Mouse (Mus musculus): ENCODE measurements around the gene Rnf135.
A peak's percentile ranks its signal among the peaks of the same experiment; 100 is the strongest.
"Not testable (repeated sequence)": the region's sequence is repeated elsewhere in the genome, so short reads cannot be mapped to it uniquely, and the experiment has no call there.

The Rnf135 gene

DNA sequence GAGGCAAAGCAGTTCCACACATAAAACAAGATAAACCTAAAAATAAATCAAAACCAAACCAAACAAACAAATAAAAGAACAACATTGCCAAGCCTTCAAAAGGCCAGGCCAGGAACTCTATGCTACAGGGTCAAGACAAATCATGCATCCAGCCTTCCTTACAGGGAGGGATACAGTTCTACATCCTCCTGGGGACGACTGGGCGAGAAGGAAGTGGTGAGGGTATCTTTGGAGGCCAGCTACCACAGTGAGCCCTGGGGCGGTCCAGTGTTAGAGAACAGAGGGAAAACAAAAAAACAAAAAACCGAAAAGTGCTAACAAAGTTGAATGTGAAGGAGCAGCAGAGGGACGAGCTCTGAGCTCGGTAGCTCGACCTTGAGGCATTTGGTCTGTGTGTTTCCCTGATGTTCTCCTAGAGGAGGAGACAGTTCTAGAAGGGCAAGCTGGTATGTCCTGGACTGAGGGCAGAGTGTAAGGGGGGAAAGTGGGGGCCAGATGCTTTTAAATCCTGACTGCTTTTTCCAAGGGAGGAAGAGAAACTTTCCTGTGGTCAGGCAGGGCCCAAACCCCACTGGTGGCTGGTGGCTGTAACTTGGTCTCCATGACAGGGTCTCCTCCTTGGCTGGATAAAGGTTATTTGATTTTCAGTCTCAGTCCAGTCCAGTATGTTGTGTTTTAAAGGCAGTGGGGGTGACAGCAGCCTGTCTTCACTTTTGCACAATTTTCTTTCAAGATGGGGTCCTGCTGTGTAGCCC lies 20.1 kb upstream of the Rnf135 start:
- DNase-seq, result no peak

- no peak for DNase-seq
Observed at GRCm38 (mm10) chr11:80164224-80164623, 19.4 kb upstream of the Rnf135 start.

GRCm38 (mm10) chr11:80168121-80168520 lies 15.5 kb upstream of the Rnf135 start:
- no peak for DNase-seq

DNA sequence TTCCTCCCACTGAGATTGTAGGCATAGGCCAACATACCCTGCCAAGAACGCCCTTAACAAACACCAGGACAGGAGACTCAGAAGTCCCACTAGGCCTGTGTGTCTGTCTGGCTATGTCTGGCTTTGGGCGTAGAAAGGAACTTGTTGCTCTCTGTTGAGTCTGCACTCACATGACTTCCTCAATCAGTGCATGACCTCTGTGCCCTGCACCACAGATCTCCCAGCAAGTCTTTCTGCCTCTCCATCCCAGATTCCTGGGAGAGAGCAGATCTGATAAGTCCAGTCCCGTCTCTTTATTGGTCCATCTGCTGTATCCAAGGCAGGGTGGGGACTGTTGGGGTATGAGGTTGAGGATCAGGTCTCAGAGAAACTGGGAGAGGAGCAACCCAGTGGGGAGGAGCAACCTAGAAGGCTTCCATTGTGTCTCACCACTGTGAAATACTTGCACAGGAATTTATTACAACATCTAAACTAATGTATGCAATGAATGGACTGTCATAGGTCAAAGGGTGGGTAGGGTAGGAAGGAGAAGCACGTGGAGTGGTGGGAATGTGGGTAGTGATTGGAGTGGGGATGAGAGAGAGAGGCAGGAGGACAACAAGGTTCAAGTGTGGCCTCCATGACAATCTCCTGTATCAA lies 14.9 kb upstream of the Rnf135 start:
- no peak for DNase-seq

DNA sequence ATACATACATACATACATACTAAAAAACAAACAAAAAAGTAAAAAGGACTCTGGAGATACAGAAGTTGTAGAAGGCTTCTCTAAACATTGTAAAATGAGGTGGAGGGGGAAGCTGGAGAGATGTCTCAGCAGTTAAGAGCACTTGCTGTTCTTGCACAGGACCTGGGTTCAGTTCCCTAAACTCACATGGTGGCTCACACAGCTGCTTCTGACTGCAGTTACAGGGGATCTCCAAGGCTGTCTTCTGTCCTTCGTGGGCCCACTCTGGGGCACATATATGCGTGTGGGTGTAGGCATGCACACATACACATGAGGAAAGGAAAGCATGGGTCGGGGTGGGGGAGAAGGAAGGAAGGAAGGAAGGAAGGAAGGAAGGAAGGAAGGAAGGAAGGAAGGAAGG lies 14.0 kb upstream of the Rnf135 start:
- no peak for DNase-seq

DNA sequence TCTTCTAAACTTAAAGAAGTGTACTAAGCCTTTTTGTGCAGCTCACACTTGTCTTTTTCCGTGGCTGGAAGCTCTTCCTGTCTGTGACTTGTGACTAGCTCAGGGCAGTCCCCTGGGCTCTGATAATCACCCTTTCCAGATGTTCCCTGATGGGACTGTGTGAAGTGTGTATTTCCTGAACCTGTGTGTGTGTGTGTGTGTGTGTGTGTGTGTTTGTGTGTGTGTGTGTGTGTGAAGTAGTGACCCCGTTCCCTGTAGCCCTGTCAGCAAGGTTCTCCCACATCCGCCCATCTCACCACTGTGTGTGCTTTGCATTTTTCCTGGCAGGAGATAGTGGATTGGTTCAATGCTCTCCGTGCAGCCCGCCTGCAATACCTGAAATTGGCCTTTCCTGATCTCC lies 13.3 kb upstream of the Rnf135 start:
- DNase-seq, result no peak

- DNase-seq, result no peak
Observed at GRCm38 (mm10) chr11:80171884-80172283, 11.8 kb upstream of the Rnf135 start.

DNA sequence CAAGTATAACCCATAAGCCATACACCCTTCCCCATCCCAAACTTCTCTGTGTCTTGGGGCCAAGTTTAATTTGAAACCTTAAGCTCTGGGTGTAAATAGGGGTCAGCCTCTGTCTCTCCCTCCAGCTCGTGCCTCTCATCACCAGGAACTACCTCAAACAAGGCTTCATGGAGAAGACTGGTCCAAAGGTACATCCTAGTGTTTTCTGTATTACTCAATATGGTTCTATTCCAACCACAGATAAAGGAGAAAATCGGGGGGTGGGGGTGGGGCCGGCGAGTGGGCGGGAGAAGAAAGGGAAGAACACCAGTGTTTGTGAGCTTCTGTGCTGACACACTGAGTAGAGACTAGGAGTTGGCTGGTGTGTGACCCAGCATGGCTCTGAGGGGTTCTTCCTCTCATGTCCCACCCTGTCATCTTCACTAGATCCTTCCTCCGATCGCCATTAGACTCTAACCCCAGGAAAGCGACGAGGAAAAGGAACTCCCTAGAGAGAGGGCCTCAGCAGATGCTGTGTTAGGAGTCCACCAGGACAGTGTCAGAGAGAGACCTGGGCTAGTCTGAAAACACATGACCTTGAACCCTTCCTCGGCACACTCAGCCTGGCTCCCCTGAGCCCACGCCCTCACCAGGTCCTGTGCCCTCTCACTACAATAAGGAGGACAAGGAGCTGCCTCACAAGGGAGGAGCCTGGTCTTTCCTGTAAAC lies 9.5 kb upstream of the Rnf135 start:
- no peak for DNase-seq

DNA sequence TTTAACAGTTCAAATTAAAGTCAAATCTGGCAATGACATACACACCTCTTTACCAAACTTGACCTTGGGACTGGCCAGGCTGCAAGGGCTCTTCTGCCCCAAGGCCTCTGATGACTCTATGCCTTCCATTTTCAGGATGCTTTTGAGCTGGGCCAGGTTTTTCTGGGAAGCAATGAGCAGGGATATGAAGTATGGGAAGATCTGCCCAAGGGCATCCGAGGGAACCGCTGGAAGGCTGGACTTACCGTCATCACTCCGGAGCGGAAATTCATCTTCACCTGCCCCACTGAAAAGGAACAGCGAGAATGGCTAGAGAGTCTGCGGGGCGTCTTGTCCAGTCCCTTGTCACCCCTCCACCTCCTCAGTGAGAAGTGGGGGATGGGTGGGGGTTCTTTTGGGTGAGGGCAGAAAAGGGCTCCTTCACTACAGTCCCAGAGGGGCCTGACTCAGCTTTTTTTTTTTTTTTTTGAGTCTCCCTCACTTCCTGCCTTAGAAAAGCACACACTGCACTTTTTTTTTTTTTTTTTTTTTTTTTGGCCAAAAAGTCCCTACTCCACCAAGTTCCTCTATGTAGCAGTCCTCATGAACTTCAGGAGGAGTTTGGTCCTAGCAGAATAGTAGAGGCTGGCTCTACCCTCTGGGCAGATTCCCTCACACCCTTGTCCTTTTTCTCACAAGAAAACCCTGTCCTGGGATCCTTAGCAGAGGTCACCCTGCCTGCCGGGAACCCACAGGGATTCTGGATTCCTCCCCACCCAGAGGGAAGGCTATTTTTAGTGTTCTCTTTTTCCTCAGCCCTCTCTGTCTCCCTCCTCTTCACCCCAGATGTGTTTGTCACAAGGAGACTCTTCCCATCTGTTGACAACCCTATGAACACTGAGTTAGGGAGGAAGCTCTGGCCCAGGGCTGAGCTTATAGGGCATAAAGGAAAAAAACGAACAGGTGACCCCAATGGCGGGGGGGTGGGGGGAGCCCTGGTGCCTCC lies 6.4 kb upstream of the Rnf135 start:
- no peak for DNase-seq

DNA sequence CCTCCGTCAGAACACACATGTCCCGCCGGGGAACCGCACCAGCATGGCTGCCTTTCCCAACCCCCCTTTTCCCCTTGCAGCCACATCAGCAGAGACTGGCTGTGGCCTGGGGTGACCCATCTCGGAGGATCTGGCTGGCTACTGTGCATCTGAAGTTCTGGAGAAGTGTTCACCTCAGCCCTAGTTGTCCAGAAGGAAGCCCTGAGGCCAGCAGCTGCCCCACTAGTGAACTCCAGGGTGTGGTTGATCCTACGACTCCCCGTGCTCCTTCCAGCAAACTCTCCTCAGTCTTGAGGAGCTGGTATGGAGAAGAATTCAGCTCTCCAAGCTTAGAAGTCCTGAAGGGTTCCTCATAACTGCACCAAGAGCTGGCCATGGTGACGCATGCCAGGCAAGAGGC lies 5.3 kb upstream of the Rnf135 start:
- DNase-seq, result no peak

- no peak for DNase-seq
Observed at GRCm38 (mm10) chr11:80181021-80181749, 2.5 kb upstream of the Rnf135 start.

GRCm38 (mm10) chr11:80183054-80183704 lies 472 bp upstream of the Rnf135 start:
- not testable (repeated sequence) for DNase-seq

DNA sequence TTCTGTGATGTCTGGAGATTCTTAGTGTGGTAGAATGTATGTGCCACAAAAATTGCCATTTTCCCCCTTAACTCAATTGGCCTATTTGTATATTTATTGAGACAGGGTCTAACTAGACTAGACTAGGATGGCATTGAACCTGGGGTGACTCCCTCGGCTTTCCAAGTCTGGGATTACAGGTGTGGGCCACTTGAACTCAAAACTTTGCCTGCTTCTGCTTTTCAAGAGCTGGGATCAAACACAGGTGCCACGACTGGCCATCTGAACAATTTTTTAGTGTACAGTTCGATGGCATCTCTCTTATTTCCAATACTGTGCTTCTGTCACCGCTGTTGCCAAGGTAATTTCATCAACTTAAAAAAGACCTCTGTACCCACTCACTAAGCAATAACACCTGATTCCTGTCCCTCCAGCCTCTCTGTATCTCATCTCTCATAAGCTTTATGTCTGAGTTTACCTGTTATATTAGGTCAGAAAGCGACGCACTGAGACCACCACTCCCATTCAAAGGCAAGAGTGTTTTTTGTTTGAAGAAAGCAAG lies 950 bp downstream of the Rnf135 start:
- DNase-seq, result no peak

- DNase-seq, result not testable (repeated sequence)
Observed at GRCm38 (mm10) chr11:80185441-80185976, 1.9 kb downstream of the Rnf135 start.

- no peak for DNase-seq
Observed at GRCm38 (mm10) chr11:80190280-80190679, 6.6 kb downstream of the Rnf135 start.

DNA sequence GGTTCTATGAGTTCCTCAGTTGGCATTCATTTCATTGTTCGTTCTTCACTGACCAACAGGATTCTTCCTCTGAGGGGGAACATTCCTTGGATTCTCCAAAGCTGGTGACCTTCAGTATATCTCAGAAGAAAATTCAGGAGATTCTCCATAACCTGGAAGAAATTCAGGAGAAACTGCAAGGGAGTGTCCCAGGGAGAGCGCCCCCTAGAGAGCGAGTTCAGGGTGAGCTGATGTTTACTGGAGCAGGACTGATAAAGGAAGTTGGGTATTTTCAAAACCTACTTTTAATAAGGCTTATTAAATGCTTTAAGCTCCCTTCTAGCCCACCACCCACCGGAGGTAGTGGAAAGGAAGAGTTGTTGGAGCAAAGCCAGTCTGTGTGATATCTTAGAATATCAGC lies 10.2 kb downstream of the Rnf135 start:
- no peak for DNase-seq

DNA sequence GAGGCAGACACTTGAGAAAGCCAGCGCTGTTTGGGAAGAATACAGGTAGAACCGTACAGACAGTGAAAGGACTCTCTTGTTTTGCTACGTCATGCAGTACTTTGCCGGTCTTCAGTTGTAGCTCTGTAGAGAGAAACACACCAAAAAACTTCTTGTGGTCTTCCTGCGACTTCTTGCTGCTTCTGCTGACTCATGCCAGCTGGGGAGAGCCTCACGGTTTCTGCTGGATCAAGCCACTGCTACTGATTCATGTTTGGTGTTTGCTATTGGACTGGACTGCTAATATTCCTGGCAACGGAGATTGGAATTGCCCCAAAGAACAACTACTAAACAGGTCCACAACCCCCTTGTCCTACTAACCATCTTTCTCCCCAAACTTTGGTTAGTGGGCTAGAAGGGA lies 12.7 kb downstream of the Rnf135 start:
- DNase-seq, result no peak

DNA sequence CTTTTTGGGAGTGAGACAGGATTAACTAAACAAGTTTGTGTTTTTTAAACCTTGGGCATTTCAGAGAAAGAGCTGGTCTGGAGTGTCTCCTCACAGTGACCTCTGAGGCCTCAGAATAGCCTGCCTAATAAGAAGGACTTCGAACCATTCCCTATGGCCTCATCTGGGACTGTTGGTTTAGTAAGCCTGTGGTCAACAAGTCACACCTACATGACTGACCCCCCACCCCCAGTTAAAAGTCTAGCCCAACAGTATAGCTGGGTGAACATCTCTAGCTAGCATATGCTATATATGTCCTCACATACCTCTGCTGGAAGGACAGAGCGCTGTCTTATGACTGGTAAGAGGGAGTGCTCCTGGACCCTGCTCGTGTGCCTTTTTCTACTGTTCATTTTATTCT lies 15.7 kb downstream of the Rnf135 start:
- no peak for DNase-seq

GRCm38 (mm10) chr11:80199773-80200172 lies 16.1 kb downstream of the Rnf135 start:
- DNase-seq, result no peak

DNA sequence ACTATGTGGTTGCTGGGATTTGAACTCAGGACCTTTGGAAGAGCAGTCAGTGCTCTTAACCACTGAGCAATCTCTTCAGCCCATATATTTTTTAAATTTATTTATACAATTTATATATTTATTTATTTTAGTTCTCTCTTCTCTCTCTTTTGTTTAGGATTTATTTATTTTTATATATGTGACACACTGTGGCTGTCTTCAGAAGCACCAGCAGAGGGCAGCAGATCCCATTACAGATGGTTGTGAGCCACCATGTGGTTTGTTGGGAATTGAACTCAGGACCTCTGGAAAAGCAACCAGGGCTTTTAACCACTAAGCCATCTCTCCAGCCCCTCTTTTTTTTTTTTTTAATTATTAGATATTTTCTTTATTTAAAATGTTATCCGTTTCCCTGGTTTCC lies 16.7 kb downstream of the Rnf135 start:
- DNase-seq, result peak; percentile 43

GRCm38 (mm10) chr11:80202296-80202695 lies 18.6 kb downstream of the Rnf135 start:
- DNase-seq, result no peak
